Mouse (Mus musculus): ENCODE data around the gene Ncor1. TPM values are rescaled to one million over a fixed set of nuclear protein-coding genes. Genes with fewer than 3 reads are reported as not detected.

The Ncor1 gene
- polyA plus RNA-seq, 1 experiment from 2014 or later: 156 TPM

- Histone ChIP-seq H3K36me3 (ENCODE audit: control insufficient read depth, insufficient read depth, low read length) (no peaks in the 10 kb centered on the region), H3K27me3 (ENCODE audit: control insufficient read depth, insufficient read depth, low read depth, low read length) (no peaks in the 10 kb centered on the region), H3K4me1 (ENCODE audit: control insufficient read depth, insufficient read depth, low read length) (peaks cover 4% of the 10 kb centered on the region), H3K4me2 (ENCODE audit: low read length) (no peak overlapping the region), H3K4me3 (ENCODE audit: low read depth, low read length) (no peak overlapping the region), H3K9me3 (replicated peaks; ENCODE audit: control insufficient read depth, low read length, poor library complexity, severe bottlenecking) (no peaks in the 10 kb centered on the region), H3K9ac (ENCODE audit: low read depth, low read length) (no peak overlapping the region), H3K27ac (ENCODE audit: low read length) (no peak overlapping the region)
- WGBS: 64% methylated on average over 8 of the region's 8 CpGs
- no peak for ATAC-seq
Measured at GRCm38 (mm10) chr11:62277086-62277485, 181.3 kb downstream of the Ncor1 start.

- H3K36me3 ChIP-seq (ENCODE audit: control insufficient read depth, insufficient read depth, low read length): no peaks in the 10 kb centered on the region
- no peak for ATAC-seq
- no peak overlapping the region for H3K4me3 ChIP-seq (ENCODE audit: low read depth, low read length)
- H3K9ac ChIP-seq (ENCODE audit: low read depth, low read length): no peak overlapping the region
- peaks cover 3% of the 10 kb centered on the region; the same call in 1 of the 2 replicates for H3K4me1 ChIP-seq (ENCODE audit: control insufficient read depth, insufficient read depth, low read length)
- H3K4me2 ChIP-seq (ENCODE audit: low read length): no peak overlapping the region
- H3K27me3 ChIP-seq (ENCODE audit: control insufficient read depth, insufficient read depth, low read depth, low read length): no peaks in the 10 kb centered on the region
- no peak overlapping the region for H3K27ac ChIP-seq (ENCODE audit: low read length)
- WGBS: 66% methylated on average over 5 of the region's 5 CpGs
- H3K9me3 ChIP-seq (replicated peaks; ENCODE audit: control insufficient read depth, low read length, poor library complexity, severe bottlenecking): no peaks in the 10 kb centered on the region
Measured at GRCm38 (mm10) chr11:62270851-62271250, 187.5 kb downstream of the Ncor1 start.

- Histone ChIP-seq H3K27ac (ENCODE audit: low read length) (no peak overlapping the region), H3K9ac (ENCODE audit: low read depth, low read length) (no peak overlapping the region), H3K4me3 (ENCODE audit: low read depth, low read length) (no peak overlapping the region), H3K27me3 (ENCODE audit: control insufficient read depth, insufficient read depth, low read depth, low read length) (no peaks in the 10 kb centered on the region), H3K4me1 (ENCODE audit: control insufficient read depth, insufficient read depth, low read length) (peaks cover 3% of the 10 kb centered on the region; the same call in 1 of the 2 replicates), H3K9me3 (replicated peaks; ENCODE audit: control insufficient read depth, low read length, poor library complexity, severe bottlenecking) (no peaks in the 10 kb centered on the region), H3K36me3 (ENCODE audit: control insufficient read depth, insufficient read depth, low read length) (no peaks in the 10 kb centered on the region), H3K4me2 (ENCODE audit: low read length) (no peak overlapping the region)
- WGBS: 82% methylated on average over 12 of the region's 12 CpGs
- no peak for ATAC-seq
Measured at GRCm38 (mm10) chr11:62269097-62269496, 189.2 kb downstream of the Ncor1 start.

- no peak overlapping the region for H3K4me2 ChIP-seq (ENCODE audit: low read length)
- ATAC-seq: no peak
- 80% methylated on average over 8 of the region's 8 CpGs for WGBS
- H3K4me1 ChIP-seq (ENCODE audit: control insufficient read depth, insufficient read depth, low read length): peaks cover 3% of the 10 kb centered on the region; the same call in 1 of the 2 replicates
- H3K9ac ChIP-seq (ENCODE audit: low read depth, low read length): no peak overlapping the region
- no peak overlapping the region for H3K27ac ChIP-seq (ENCODE audit: low read length)
- no peaks in the 10 kb centered on the region for H3K36me3 ChIP-seq (ENCODE audit: control insufficient read depth, insufficient read depth, low read length)
- no peaks in the 10 kb centered on the region for H3K27me3 ChIP-seq (ENCODE audit: control insufficient read depth, insufficient read depth, low read depth, low read length)
- H3K9me3 ChIP-seq (replicated peaks; ENCODE audit: control insufficient read depth, low read length, poor library complexity, severe bottlenecking): no peaks in the 10 kb centered on the region
- H3K4me3 ChIP-seq (ENCODE audit: low read depth, low read length): no peak overlapping the region
Measured at GRCm38 (mm10) chr11:62268381-62268780, 190.0 kb downstream of the Ncor1 start.

- WGBS: 34% methylated on average over 17 of the region's 17 CpGs
- no peak overlapping the region for H3K4me2 ChIP-seq (ENCODE audit: low read length)
- no peaks in the 10 kb centered on the region for H3K9me3 ChIP-seq (replicated peaks; ENCODE audit: control insufficient read depth, low read length, poor library complexity, severe bottlenecking)
- no peak overlapping the region for H3K4me3 ChIP-seq (ENCODE audit: low read depth, low read length)
- H3K4me1 ChIP-seq (ENCODE audit: control insufficient read depth, insufficient read depth, low read length): peaks cover 3% of the 10 kb centered on the region; the same call in 1 of the 2 replicates
- no peaks in the 10 kb centered on the region for H3K27me3 ChIP-seq (ENCODE audit: control insufficient read depth, insufficient read depth, low read depth, low read length)
- no peaks in the 10 kb centered on the region for H3K36me3 ChIP-seq (ENCODE audit: control insufficient read depth, insufficient read depth, low read length)
- no peak overlapping the region for H3K9ac ChIP-seq (ENCODE audit: low read depth, low read length)
- no peak for ATAC-seq
- no peak overlapping the region for H3K27ac ChIP-seq (ENCODE audit: low read length)
Measured at GRCm38 (mm10) chr11:62266466-62267214, 191.7 kb downstream of the Ncor1 start.

Other genes with a start within 250 kb of the Ncor1 start
- gene Adora2b, start 209.6 kb downstream of the Ncor1 start, polyA plus RNA-seq (2015; fragmentation: Nextera tagmentation; extraction: Ambion mirVana): 3.4 and 6.0 TPM in 2 replicates
- 12.7 TPM in 2 replicates for gene Zswim7, start 177.2 kb downstream of the Ncor1 start, polyA plus RNA-seq (2015; fragmentation: Nextera tagmentation; extraction: Ambion mirVana)
- 43.9 and 49.4 TPM in 2 replicates for gene Ttc19, start 177.1 kb downstream of the Ncor1 start, polyA plus RNA-seq (2015; fragmentation: Nextera tagmentation; extraction: Ambion mirVana)
- gene Pigl, start 81 bp downstream of the Ncor1 start, polyA plus RNA-seq (2015; fragmentation: Nextera tagmentation; extraction: Ambion mirVana): 8.6 and 9.3 TPM in 2 replicates
- 51.2 and 54.4 TPM in 2 replicates for gene Cenpv, start 80.7 kb upstream of the Ncor1 start, polyA plus RNA-seq (2015; fragmentation: Nextera tagmentation; extraction: Ambion mirVana)
- 4,809 and 4,815 TPM in 2 replicates for gene Ubb, start 92.6 kb upstream of the Ncor1 start, polyA plus RNA-seq (2015; fragmentation: Nextera tagmentation; extraction: Ambion mirVana)
- gene Trpv2, start 115.9 kb upstream of the Ncor1 start, polyA plus RNA-seq (2015; fragmentation: Nextera tagmentation; extraction: Ambion mirVana): 43.5 and 43.7 TPM in 2 replicates
- 10.0 and 10.2 TPM in 2 replicates for gene Lrrc75a, start 190.0 kb upstream of the Ncor1 start, polyA plus RNA-seq (2015; fragmentation: Nextera tagmentation; extraction: Ambion mirVana)
- 20.4 and 20.6 TPM in 2 replicates for gene Mmgt2, start 190.1 kb upstream of the Ncor1 start, polyA plus RNA-seq (2015; fragmentation: Nextera tagmentation; extraction: Ambion mirVana)